Mouse (Mus musculus) embryonic facial prominence, embryonic 15.5 days (tissue): ENCODE measurements around the gene Gm3383. TPM values are rescaled to one million over a fixed set of nuclear protein-coding genes. Genes with fewer than 3 reads are reported as not detected.
"Not testable (repeated sequence)": the region's sequence is repeated elsewhere in the genome, so short reads cannot be mapped to it uniquely, and the experiment has no call there.

Experiments
- ATAC-seq: fragments of 200-750 bp; cut with Nextera tagmentation; 2 replicates; pipeline ENCODE4 v1.8.0; 2017; ENCODE audit warnings: low read depth, moderate TSS enrichment; ENCODE audit not compliant: insufficient number of reproducible peaks, low FRiP score, low TSS enrichment
- H3K27ac ChIP-seq: fragments of 300-500 bp; sonication (generic); replicated peaks from 2 replicates; pipeline ENCODE4 v1.5.1; 2015; ENCODE audit warnings: mild to moderate bottlenecking, inconsistent platforms
- H3K27me3 ChIP-seq: fragments of 300-500 bp; sonication (generic); 2 replicates; pipeline ENCODE4 v1.6.1; 2015; ENCODE audit warnings: inconsistent platforms
- H3K36me3 ChIP-seq: fragments of 300-500 bp; sonication (generic); 2 replicates; pipeline ENCODE4 v1.6.1; 2015; ENCODE audit warnings: mild to moderate bottlenecking, inconsistent platforms
- H3K4me1 ChIP-seq: fragments of 300-500 bp; sonication (generic); 2 replicates; pipeline ENCODE4 v1.6.1; 2015; ENCODE audit warnings: inconsistent platforms
- H3K4me2 ChIP-seq: fragments of 300-500 bp; sonication (generic); replicated peaks from 2 replicates; pipeline ENCODE4 v1.6.1; 2015; ENCODE audit warnings: mild to moderate bottlenecking, inconsistent platforms
- H3K4me3 ChIP-seq: fragments of 300-500 bp; sonication (generic); replicated peaks from 2 replicates; pipeline ENCODE4 v1.5.1; 2015; ENCODE audit warnings: mild to moderate bottlenecking, inconsistent platforms
- H3K9ac ChIP-seq: fragments of 300-500 bp; sonication (generic); 2 replicates; pipeline ENCODE4 v1.6.1; 2015; ENCODE audit warnings: inconsistent platforms
- H3K9me3 ChIP-seq: fragments of 300-500 bp; sonication (generic); replicated peaks from 2 replicates; pipeline ENCODE4 v1.6.1; 2016; ENCODE audit warnings: inconsistent platforms
- WGBS: fragments of 180-500 bp; shearing (Covaris S2); methylation state at CpG from one replicate; pipeline ENCODE4 v1.1.7; 2015; 5-methylcytosine and 5-hydroxymethylcytosine counted together
- polyA plus RNA-seq: library from polyadenylated mRNA; unstranded; fragments of >200 nt; fragmentation: Nextera tagmentation; extraction: Ambion mirVana; gene quantifications from 2 replicates; pipeline ENCODE4 v1.2.1, GENCODE M21; 2015

Gm3383 gene
- polyA plus RNA-seq: 0.47 and 0.59 TPM in 2 replicates

GRCm38 (mm10) chr14:5807882-5808281 lies at the start of gene Gm3383:
Gene Gm3383 (minus strand): TSS chr14:5807982.
- no CpG with 5 or more reads among the region's 3 CpGs for WGBS

DNA sequence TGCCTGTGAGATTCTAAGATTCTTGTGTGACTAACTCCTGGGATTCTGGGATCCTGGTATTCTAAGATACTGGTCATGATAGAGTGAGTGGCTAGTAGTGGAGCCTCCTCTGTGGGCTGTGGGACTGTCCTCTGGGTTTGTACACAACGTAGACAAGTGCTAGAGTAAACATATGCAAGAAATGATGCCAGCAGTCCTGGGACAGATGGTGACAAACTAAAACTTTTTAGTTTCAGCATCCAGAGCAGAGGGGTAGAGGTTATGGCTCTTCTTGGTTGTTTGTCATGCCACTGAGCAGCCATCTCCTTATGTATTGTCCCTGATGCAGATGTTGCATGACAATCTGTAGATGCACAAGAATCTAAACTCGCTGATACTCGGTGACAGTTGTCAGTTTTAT lies 48.1 kb upstream of the Gm3383 start:
- ATAC-seq, H3K4me2 ChIP-seq, H3K27ac ChIP-seq, H3K9ac ChIP-seq, H3K9me3 ChIP-seq, H3K27me3 ChIP-seq, H3K4me3 ChIP-seq, H3K36me3 ChIP-seq, H3K4me1 ChIP-seq: not testable (repeated sequence)
- 77% methylated on average over 3 of the region's 3 CpGs for WGBS

More at GRCm38 (mm10) chr14:5807882-5808281, at the start of gene Gm3383:
- not testable (repeated sequence) for H3K36me3 ChIP-seq, H3K4me1 ChIP-seq, H3K27me3 ChIP-seq, H3K9ac ChIP-seq, ATAC-seq, H3K4me3 ChIP-seq, H3K4me2 ChIP-seq, H3K9me3 ChIP-seq, H3K27ac ChIP-seq

DNA sequence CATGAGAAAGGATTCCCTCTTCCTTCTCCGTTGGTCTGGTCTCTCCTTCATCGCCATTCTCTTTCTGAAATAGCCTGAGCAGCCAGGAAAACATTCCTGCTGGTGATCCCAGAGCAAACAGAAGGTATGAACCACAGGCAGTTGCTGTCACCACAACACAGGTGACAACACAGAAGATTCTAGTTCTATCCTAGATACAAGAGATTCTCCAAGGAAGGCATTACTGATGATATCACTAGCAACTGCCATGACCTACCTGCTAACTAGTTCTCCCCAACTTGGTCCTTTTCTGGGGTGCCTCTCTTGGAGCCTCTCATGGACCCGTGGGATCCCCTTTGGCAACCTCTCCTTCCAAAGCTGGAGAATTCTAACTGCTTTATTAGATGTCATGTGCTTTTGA lies 22.4 kb upstream of the Gm3383 start, which contains the start of gene Gm3424:
Gm3424 (minus strand) TSS at position 101 of the 400 bp plus-strand sequence.
- no CpG with 5 or more reads among the region's 3 CpGs for WGBS
- not testable (repeated sequence) for H3K36me3 ChIP-seq, H3K9ac ChIP-seq, ATAC-seq, H3K27me3 ChIP-seq, H3K27ac ChIP-seq, H3K4me3 ChIP-seq, H3K4me2 ChIP-seq, H3K4me1 ChIP-seq, H3K9me3 ChIP-seq

DNA sequence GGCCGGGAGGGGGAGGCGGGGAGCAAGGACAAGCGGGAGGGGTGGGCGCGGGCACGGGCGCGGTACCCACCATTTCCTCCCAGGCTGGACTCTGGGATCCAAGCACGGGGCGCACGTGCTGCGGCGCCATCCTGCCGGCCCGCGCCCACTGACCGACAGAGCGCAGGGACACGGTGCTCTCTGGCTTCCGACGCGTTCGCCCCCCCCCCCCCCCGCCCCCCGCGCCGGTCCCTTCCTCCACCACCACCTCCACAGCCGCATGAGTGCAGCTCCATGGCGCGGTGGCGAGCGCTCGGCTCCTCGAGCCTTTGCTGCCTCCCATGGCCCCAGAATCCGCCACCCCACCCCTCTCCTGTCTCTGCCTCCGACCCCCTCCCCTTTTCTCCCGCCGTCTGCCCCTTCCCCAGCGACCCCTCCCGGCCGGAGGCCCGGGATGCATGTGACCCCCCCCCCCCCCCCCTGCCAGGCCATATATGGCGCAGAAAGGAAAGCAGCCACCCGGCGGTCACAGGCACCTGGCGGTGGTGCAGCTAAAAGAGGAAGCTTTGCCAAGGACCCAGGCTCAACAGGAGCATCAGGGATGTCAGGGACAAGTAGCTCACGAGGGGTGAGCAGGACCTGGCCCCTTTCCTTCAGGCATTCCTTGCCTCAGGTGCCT lies 5.0 kb upstream of the Gm3383 start:
- H3K36me3 ChIP-seq, H3K4me1 ChIP-seq, H3K27me3 ChIP-seq, H3K4me3 ChIP-seq, H3K9ac ChIP-seq, H3K27ac ChIP-seq, H3K9me3 ChIP-seq, H3K4me2 ChIP-seq, ATAC-seq: not testable (repeated sequence)
- no CpG with 5 or more reads among the region's 47 CpGs for WGBS

DNA sequence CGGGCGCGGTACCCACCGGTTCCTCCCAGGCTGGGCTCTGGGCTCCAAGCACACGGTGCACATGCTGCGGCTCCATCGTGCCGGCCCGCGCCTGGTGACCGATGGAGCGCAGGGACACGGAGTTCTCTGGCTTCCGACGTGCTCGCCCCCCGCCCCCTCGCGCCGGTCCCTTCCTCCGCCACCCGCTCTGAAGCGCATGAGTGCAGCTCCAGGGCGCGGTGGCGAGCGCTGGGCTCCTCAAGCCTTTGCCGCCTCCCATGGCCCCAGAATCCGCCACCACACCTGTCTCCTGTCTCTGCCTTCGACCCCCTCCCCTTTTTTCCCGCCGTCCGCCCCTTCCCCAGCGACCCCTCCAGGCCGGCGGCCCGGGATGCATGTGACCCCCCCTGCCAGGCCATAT lies 66.3 kb downstream of the Gm3383 start, which contains the start of gene Gm3373:
Gm3373 (minus strand) TSS at position 101 of the 400 bp plus-strand sequence.
- not testable (repeated sequence) for H3K36me3 ChIP-seq, ATAC-seq, H3K4me3 ChIP-seq, H3K9ac ChIP-seq, H3K9me3 ChIP-seq, H3K4me1 ChIP-seq, H3K27ac ChIP-seq, H3K27me3 ChIP-seq, H3K4me2 ChIP-seq
- WGBS: no CpG with 5 or more reads among the region's 37 CpGs

- H3K4me2 ChIP-seq, H3K9me3 ChIP-seq, ATAC-seq, H3K4me3 ChIP-seq, H3K36me3 ChIP-seq, H3K27me3 ChIP-seq, H3K9ac ChIP-seq, H3K4me1 ChIP-seq, H3K27ac ChIP-seq: not testable (repeated sequence)
- WGBS: no CpG with 5 or more reads among the region's 2 CpGs
Measured at GRCm38 (mm10) chr14:5687357-5687756, 120.4 kb downstream of the Gm3383 start, which contains the start of gene Gm9603. Gene Gm9603 (minus strand): TSS chr14:5687457.

GRCm38 (mm10) chr14:5632928-5633327 lies 174.9 kb downstream of the Gm3383 start, which contains the start of gene Gm8265:
Gene Gm8265 (minus strand): TSS chr14:5633028.
- ATAC-seq, H3K27ac ChIP-seq, H3K4me1 ChIP-seq, H3K27me3 ChIP-seq, H3K4me2 ChIP-seq, H3K36me3 ChIP-seq, H3K9me3 ChIP-seq, H3K9ac ChIP-seq, H3K4me3 ChIP-seq: not testable (repeated sequence)
- no CpG with 5 or more reads among the region's 1 CpGs for WGBS

Other genes starting within 250 kb of the Gm3383 start
- gene Gm8265, start 175.0 kb downstream of the Gm3383 start, polyA plus RNA-seq: not detected in 2 replicates
- gene Gm9603, start 120.5 kb downstream of the Gm3383 start, polyA plus RNA-seq: not detected in 2 replicates
- not detected in 2 replicates for gene Gm3373, start 66.4 kb downstream of the Gm3383 start, polyA plus RNA-seq
- gene Gm3424, start 22.3 kb upstream of the Gm3383 start, polyA plus RNA-seq: not detected in 2 replicates
- 0.19 and 0.29 TPM in 2 replicates for gene Gm8237, start 72.4 kb upstream of the Gm3383 start, polyA plus RNA-seq
- 0.27 and 0.42 TPM in 2 replicates for gene Gm3248, start 153.8 kb upstream of the Gm3383 start, polyA plus RNA-seq
- not detected in 2 replicates for gene Gm3453, start 171.2 kb upstream of the Gm3383 start, polyA plus RNA-seq